In the genomic region with DNA sequence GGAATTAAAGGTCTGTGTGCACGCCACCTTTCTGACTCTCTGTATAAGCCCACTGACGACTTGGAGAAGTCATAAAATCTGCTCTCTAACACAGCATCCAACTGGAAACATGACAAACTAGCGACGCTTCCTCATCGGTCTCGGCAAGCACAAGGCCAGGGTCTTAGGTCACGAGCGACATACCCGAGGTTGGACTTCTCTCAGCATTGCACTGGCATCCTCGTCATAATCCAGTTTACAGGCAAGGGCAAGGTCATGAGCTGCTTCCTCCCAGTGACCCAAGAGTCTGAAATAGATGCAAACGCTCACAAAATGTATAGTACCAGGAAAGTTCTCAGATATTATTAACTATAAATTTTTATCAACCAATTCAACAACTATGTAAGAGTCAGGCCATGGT, we compare ENCODE assay signal across 41 mouse cellular contexts. TPM values are rescaled to one million over a fixed set of nuclear protein-coding genes. Genes with fewer than 3 reads are reported as not detected.
"Had no signal": no experiment of that assay in that cellular context is flagged by ENCODE, and none has a peak within 500 bp of the region (broad histone marks: within the 10 kb centered on the region; RNA-seq: fewer than 3 reads in every experiment).

No protein-coding gene starts in this region.

- H3K27ac ChIP-seq: heart, embryonic 15.5 days; hindbrain, embryonic 10.5 days; hindbrain, embryonic 12.5 days; hindbrain, embryonic 13.5 days; hindbrain, embryonic 14.5 days; hindbrain, embryonic 15.5 days; hindbrain, postnatal 0 days; intestine, embryonic 15.5 days; kidney, embryonic 15.5 days; kidney, postnatal 0 days; layer of hippocampus, adult 2 months; left cerebral cortex, adult 2 months had no signal

- H3K4me1 ChIP-seq: heart, embryonic 15.5 days; hindbrain, embryonic 10.5 days; hindbrain, embryonic 12.5 days; hindbrain, embryonic 13.5 days; hindbrain, embryonic 15.5 days; intestine, embryonic 15.5 days; kidney, embryonic 15.5 days had no signal

- ATAC-seq: hindbrain, embryonic 16.5 days; hindbrain, postnatal 0 days; inflammation-experienced regulatory T-cells, adult 6 months; intestine, embryonic 15.5 days; intestine, embryonic 16.5 days; intestine, postnatal 0 days had no signal

- H3K27me3 ChIP-seq: heart, embryonic 15.5 days; hindbrain, embryonic 12.5 days; hindbrain, embryonic 13.5 days; hindbrain, embryonic 15.5 days; intestine, embryonic 15.5 days; kidney, embryonic 15.5 days had no signal

- H3K9ac ChIP-seq: heart, embryonic 15.5 days; hindbrain, embryonic 12.5 days; hindbrain, embryonic 13.5 days; hindbrain, embryonic 14.5 days; hindbrain, embryonic 15.5 days; intestine, embryonic 15.5 days; kidney, embryonic 15.5 days had no signal

- H3K9me3 ChIP-seq: heart, embryonic 15.5 days; hindbrain, embryonic 10.5 days; hindbrain, embryonic 12.5 days; hindbrain, embryonic 13.5 days; hindbrain, embryonic 15.5 days; intestine, embryonic 15.5 days; kidney, embryonic 15.5 days had no signal

- DNase-seq: heart, postnatal 10 days; heart, postnatal 14 days; heart, postnatal 36 days; heart, postnatal 4 days; kidney, adult 11 months; kidney, adult 18-20 months; kidney, adult 2 months; kidney, adult 8-10 months; kidney, adult 9 months; kidney, postnatal 10 days; kidney, postnatal 14 days; kidney, postnatal 25 days; kidney, postnatal 36 days; kidney, postnatal 4 days; layer of hippocampus, adult 9-11 months; layer of hippocampus, postnatal 36 days had no signal

- H3K4me2 ChIP-seq: heart, embryonic 15.5 days; hindbrain, embryonic 12.5 days; hindbrain, embryonic 13.5 days; hindbrain, embryonic 14.5 days; hindbrain, embryonic 15.5 days; intestine, embryonic 15.5 days; kidney, embryonic 15.5 days had no signal

- H3K4me3 ChIP-seq: heart, embryonic 15.5 days; hindbrain, embryonic 10.5 days; hindbrain, embryonic 12.5 days; hindbrain, embryonic 13.5 days; hindbrain, embryonic 15.5 days; intestine, embryonic 15.5 days; kidney, embryonic 15.5 days; layer of hippocampus, adult 2 months; left cerebral cortex, adult 2 months had no signal

RNA-seq across cellular contexts. Expression of gene Dnajb7, which starts 33.5 kb away (rescaled TPM):
- total RNA-seq: heart, postnatal 10 days; heart, postnatal 14 days; heart, postnatal 25 days; heart, postnatal 36 days; heart, postnatal 4 days; hematopoietic stem cell, adult 5-6 weeks; hindbrain, postnatal 0 days; layer of hippocampus, adult 18-20 months; layer of hippocampus, adult 2 months; layer of hippocampus, adult 8-10 months; layer of hippocampus, postnatal 25 days; layer of hippocampus, postnatal 36 days; left cerebral cortex, adult 18-20 months; left cerebral cortex, adult 2 months; left cerebral cortex, adult 8-10 months; left cerebral cortex, postnatal 10 days had no signal
- polyA plus RNA-seq: large intestine, adult 2 months had no signal
